Mouse (Mus musculus) CH12.LX (cell line): Measurements from ENCODE around the gene Vmn2r83.

ENCODE experiments used
- CHD2 ChIP-seq: IDR thresholded peaks from 2 replicates; pipeline ENCODE4 v1.6.1; 2011; ENCODE audit warnings: low read length, improper control_type of control experiment
- CTCF ChIP-seq, 2 experiments: IDR thresholded peaks in 1 of 2; conservative IDR thresholded peaks in 1 of 2; 2 replicates each; pipeline ENCODE4 v1.5.1; 2011 to 2012; ENCODE audit warnings: low read depth in 2 of 2, low read length in 2 of 2, improper control_type of control experiment in 1 of 2, inconsistent platforms in 1 of 2, mild to moderate bottlenecking in 1 of 2, moderate library complexity in 1 of 2
- EP300 ChIP-seq: IDR thresholded peaks from 2 replicates; pipeline ENCODE4 v1.6.1; 2011; ENCODE audit warnings: low read length, improper control_type of control experiment
- MAFK ChIP-seq: IDR thresholded peaks from 2 replicates; pipeline ENCODE4 v1.6.1; 2011; ENCODE audit warnings: low read length, improper control_type of control experiment; ENCODE audit not compliant: insufficient replicate concordance
- MAX ChIP-seq: IDR thresholded peaks from 2 replicates; pipeline ENCODE4 v1.6.1; 2011; ENCODE audit warnings: low read length, improper control_type of control experiment
- POLR2A ChIP-seq: IDR thresholded peaks from 2 replicates; pipeline ENCODE4 v1.6.1; 2011; ENCODE audit warnings: low read depth, mild to moderate bottlenecking, improper control_type of control experiment, low read length
- ZKSCAN1 ChIP-seq: IDR thresholded peaks from 2 replicates; pipeline ENCODE4 v1.6.1; 2012; ENCODE audit warnings: low read depth, inconsistent platforms, low read length, improper control_type of control experiment, borderline replicate concordance

- TF ChIP-seq ZKSCAN1 (no peak), EP300 (no peak), CTCF (conservative IDR thresholded peaks at IDR 0.05 in 1 of 2, IDR thresholded peaks at IDR 0.05 in 1 of 2; ENCODE audit: low read depth in 2 of 2, low read length in 2 of 2) (no peak), MAX (no peak), POLR2A (no peak), CHD2 (no peak), MAFK (no peak)
Observed at GRCm38 (mm10) chr10:79535431-79535830, 66.9 kb downstream of the Vmn2r83 start.
